Mouse (Mus musculus) heart, embryonic 12.5 days (tissue): ENCODE data around the gene Avpr1b. TPM values are rescaled to one million over a fixed set of nuclear protein-coding genes. Genes with fewer than 3 reads are reported as not detected.
A peak's percentile ranks its signal among the peaks of the same experiment; 100 is the strongest.
"Not testable (repeated sequence)": the region's sequence is repeated elsewhere in the genome, so short reads cannot be mapped to it uniquely, and the experiment has no call there.

Experiments
- ATAC-seq: fragments of 200-750 bp; cut with Nextera tagmentation; 2 replicates; pipeline ENCODE4 v1.8.0; 2017; ENCODE audit warnings: moderate TSS enrichment, moderate library complexity; ENCODE audit not compliant: insufficient number of reproducible peaks, low FRiP score
- H3K27ac ChIP-seq: fragments of 300-500 bp; sonication (generic); 2 replicates; pipeline ENCODE4 v1.5.1; 2016; ENCODE audit warnings: mild to moderate bottlenecking, moderate library complexity; ENCODE audit not compliant: poor library complexity, severe bottlenecking
- H3K27me3 ChIP-seq: fragments of 300-500 bp; sonication (generic); replicated peaks from 2 replicates; pipeline ENCODE4 v1.6.1; 2016; ENCODE audit warnings: mild to moderate bottlenecking, moderate library complexity
- H3K36me3 ChIP-seq: fragments of 300-500 bp; sonication (generic); 2 replicates; pipeline ENCODE4 v1.6.1; 2016; ENCODE audit warnings: mild to moderate bottlenecking, moderate library complexity
- H3K4me1 ChIP-seq: fragments of 300-500 bp; sonication (generic); replicated peaks from 2 replicates; pipeline ENCODE4 v1.6.1; 2016; ENCODE audit warnings: mild to moderate bottlenecking
- H3K4me2 ChIP-seq: fragments of 300-500 bp; sonication (generic); 2 replicates; pipeline ENCODE4 v1.6.1; 2016; ENCODE audit warnings: mild to moderate bottlenecking, moderate library complexity
- H3K4me3 ChIP-seq: fragments of 300-500 bp; sonication (generic); 2 replicates; pipeline ENCODE4 v1.5.1; 2016; ENCODE audit warnings: mild to moderate bottlenecking
- H3K9ac ChIP-seq: fragments of 300-500 bp; sonication (generic); 2 replicates; pipeline ENCODE4 v1.6.1; 2016; ENCODE audit warnings: mild to moderate bottlenecking, moderate library complexity
- H3K9me3 ChIP-seq: fragments of 300-500 bp; sonication (generic); replicated peaks from 2 replicates; pipeline ENCODE4 v1.6.1; 2016; ENCODE audit warnings: mild to moderate bottlenecking, moderate library complexity
- WGBS: fragments of 180-500 bp; shearing (Covaris S2); methylation state at CpG from one replicate; pipeline ENCODE4 v1.1.7; 2016; 5-methylcytosine and 5-hydroxymethylcytosine counted together
- polyA plus RNA-seq: library from polyadenylated mRNA; unstranded; fragments of >200 nt; fragmentation: Nextera tagmentation; extraction: Ambion mirVana; gene quantifications from 2 replicates; pipeline ENCODE4 v1.2.1, GENCODE M21; 2016

Avpr1b gene
- polyA plus RNA-seq, 1 experiment from 2014 or later = not detected

- Histone ChIP-seq H3K9ac (no peak overlapping the region), H3K4me1 (peaks cover 16% of the 10 kb centered on the region), H3K9me3 (0 out of 2 replicates have a peak, but pooled peaks cover 8% of the 10 kb centered on the region), H3K4me3 (no peak overlapping the region), H3K27ac (no peak overlapping the region), H3K27me3 (no peaks in the 10 kb centered on the region), H3K4me2 (no peak overlapping the region), H3K36me3 (no peaks in the 10 kb centered on the region)
- 69% methylated on average over 7 of the region's 7 CpGs for WGBS
- no peak for ATAC-seq
Observed at GRCm38 (mm10) chr1:131619348-131619747, 20.3 kb downstream of the Avpr1b start.

GRCm38 (mm10) chr1:131623644-131624043 is 24.6 kb downstream of the Avpr1b start:
- no peak for ATAC-seq
- Histone ChIP-seq H3K9ac (no peak overlapping the region), H3K36me3 (no peaks in the 10 kb centered on the region), H3K9me3 (0 out of 2 replicates have a peak, but pooled peaks cover 8% of the 10 kb centered on the region), H3K27me3 (no peaks in the 10 kb centered on the region), H3K27ac (no peak overlapping the region), H3K4me2 (no peak overlapping the region), H3K4me3 (no peak overlapping the region), H3K4me1 (peaks cover 16% of the 10 kb centered on the region)
- 78% methylated on average over 3 of the region's 3 CpGs for WGBS

- H3K36me3 ChIP-seq = no peaks in the 10 kb centered on the region
- H3K4me3 ChIP-seq = no peak overlapping the region
- no peaks in the 10 kb centered on the region for H3K27me3 ChIP-seq
- peaks cover 16% of the 10 kb centered on the region for H3K4me1 ChIP-seq
- H3K9ac ChIP-seq = no peak overlapping the region
- peak overlapping the region; percentile 15; the same call in 1 of the 2 replicates for H3K4me2 ChIP-seq
- ATAC-seq = no peak
- WGBS = 26% methylated on average over 3 of the region's 3 CpGs
- H3K27ac ChIP-seq = no peak overlapping the region
- 0 out of 2 replicates have a peak, but pooled peaks cover 5% of the 10 kb centered on the region for H3K9me3 ChIP-seq
Observed at GRCm38 (mm10) chr1:131624175-131624835, 25.3 kb downstream of the Avpr1b start.

GRCm38 (mm10) chr1:131626200-131626599 is 27.2 kb downstream of the Avpr1b start:
- Histone ChIP-seq H3K4me3 (no peak overlapping the region), H3K4me2 (no peak overlapping the region), H3K9ac (no peak overlapping the region), H3K27ac (no peak overlapping the region), H3K36me3 (no peaks in the 10 kb centered on the region), H3K4me1 (peaks cover 16% of the 10 kb centered on the region), H3K27me3 (no peaks in the 10 kb centered on the region), H3K9me3 (no peaks in the 10 kb centered on the region)
- WGBS = 82% methylated on average over 6 of the region's 6 CpGs
- ATAC-seq = no peak

GRCm38 (mm10) chr1:131632216-131632615 is 33.2 kb downstream of the Avpr1b start:
- not testable (repeated sequence) for ATAC-seq

GRCm38 (mm10) chr1:131634495-131634894 is 35.5 kb downstream of the Avpr1b start:
- Histone ChIP-seq H3K9me3 (no peaks in the 10 kb centered on the region), H3K4me3 (no peak overlapping the region), H3K9ac (no peak overlapping the region), H3K4me1 (no peaks in the 10 kb centered on the region), H3K4me2 (no peak overlapping the region), H3K27ac (no peak overlapping the region), H3K27me3 (no peaks in the 10 kb centered on the region), H3K36me3 (no peaks in the 10 kb centered on the region)
- no peak for ATAC-seq

More at GRCm38 (mm10) chr1:131632216-131632615, 33.2 kb downstream of the Avpr1b start:
- WGBS = 76% methylated on average over 6 of the region's 6 CpGs
- not testable (repeated sequence) for H3K4me2 ChIP-seq, H3K27me3 ChIP-seq, H3K9ac ChIP-seq, H3K4me1 ChIP-seq, H3K9me3 ChIP-seq, H3K27ac ChIP-seq, H3K4me3 ChIP-seq, H3K36me3 ChIP-seq

- Histone ChIP-seq H3K9ac (no peak within 1 kb of the TSS), H3K27me3 (no peaks in the 10 kb centered on the region), H3K9me3 (no peaks in the 10 kb centered on the region), H3K4me1 (no peaks in the 10 kb centered on the region), H3K4me2 (no peak within 1 kb of the TSS), H3K27ac (no peak within 1 kb of the TSS), H3K4me3 (no peak within 1 kb of the TSS), H3K36me3 (no peaks in the 10 kb centered on the region)
- ATAC-seq = peak; percentile 84
- WGBS = 39% methylated on average over 9 of the region's 9 CpGs
Observed at GRCm38 (mm10) chr1:131637791-131638540, 38.9 kb downstream of the Avpr1b start, which contains the start of gene Ctse. TSS of gene Ctse (plus strand) at chr1:131638306.

- Histone ChIP-seq H3K27ac (no peak overlapping the region), H3K4me3 (no peak overlapping the region)
Observed at GRCm38 (mm10) chr1:131638541-131639421, 39.7 kb downstream of the Avpr1b start.

GRCm38 (mm10) chr1:131640062-131640461 is 41.0 kb downstream of the Avpr1b start:
- Histone ChIP-seq H3K9ac (no peak overlapping the region), H3K27me3 (no peaks in the 10 kb centered on the region), H3K4me3 (no peak overlapping the region), H3K4me2 (no peak overlapping the region), H3K9me3 (no peaks in the 10 kb centered on the region), H3K4me1 (no peaks in the 10 kb centered on the region), H3K36me3 (no peaks in the 10 kb centered on the region), H3K27ac (no peak overlapping the region)
- ATAC-seq = no peak
- 85% methylated on average over 4 of the region's 4 CpGs for WGBS

More at GRCm38 (mm10) chr1:131638541-131639421, 39.7 kb downstream of the Avpr1b start:
- Histone ChIP-seq H3K9ac (no peak overlapping the region), H3K27me3 (no peaks in the 10 kb centered on the region), H3K4me2 (no peak overlapping the region), H3K36me3 (no peaks in the 10 kb centered on the region), H3K9me3 (no peaks in the 10 kb centered on the region), H3K4me1 (no peaks in the 10 kb centered on the region)
- ATAC-seq = no peak
- WGBS = 80% methylated on average over 9 of the region's 9 CpGs

- Histone ChIP-seq H3K4me1 (no peaks in the 10 kb centered on the region), H3K36me3 (no peaks in the 10 kb centered on the region), H3K9ac (no peak overlapping the region), H3K4me3 (no peak overlapping the region), H3K4me2 (no peak overlapping the region), H3K9me3 (no peaks in the 10 kb centered on the region), H3K27me3 (no peaks in the 10 kb centered on the region), H3K27ac (no peak overlapping the region)
- 92% methylated on average over 13 of the region's 13 CpGs for WGBS
- no peak for ATAC-seq
Observed at GRCm38 (mm10) chr1:131641565-131641964, 42.5 kb downstream of the Avpr1b start.

- Histone ChIP-seq H3K9ac (no peak overlapping the region), H3K4me3 (no peak overlapping the region), H3K27ac (no peak overlapping the region), H3K36me3 (no peaks in the 10 kb centered on the region), H3K4me2 (no peak overlapping the region), H3K27me3 (no peaks in the 10 kb centered on the region), H3K9me3 (no peaks in the 10 kb centered on the region), H3K4me1 (no peaks in the 10 kb centered on the region)
- ATAC-seq = no peak
- WGBS = 83% methylated on average over 2 of the region's 2 CpGs
Observed at GRCm38 (mm10) chr1:131642251-131642650, 43.2 kb downstream of the Avpr1b start.
